Mouse (Mus musculus) olfactory bulb, adult 2 months (tissue): ENCODE measurements around the gene Tmem207.

Source experiments
- CTCF ChIP-seq: fragments of 200-500 bp; IDR thresholded peaks from 2 replicates; pipeline ENCODE4 v1.5.1; 2012; ENCODE audit warnings: low read depth, mild to moderate bottlenecking, low read length, moderate library complexity; ENCODE audit not compliant: insufficient read depth
- POLR2A ChIP-seq: fragments of 200-500 bp; IDR thresholded peaks from 2 replicates; pipeline ENCODE4 v1.6.1; 2012; ENCODE audit warnings: mild to moderate bottlenecking, low read depth, low read length, moderate library complexity; ENCODE audit not compliant: insufficient read depth

- TF ChIP-seq POLR2A = no peak
- no peak for TF ChIP-seq CTCF
Measured at GRCm38 (mm10) chr16:26532287-26532686, 5.7 kb upstream of the Tmem207 start.
